Mouse (Mus musculus) thymus, postnatal 10 days (tissue): ENCODE data around the gene Gm9817.
A peak's percentile ranks its signal among the peaks of the same experiment; 100 is the strongest.
"Not testable (repeated sequence)": the region's sequence is repeated elsewhere in the genome, so short reads cannot be mapped to it uniquely, and the experiment has no call there.

ENCODE experiments used
- DNase-seq, 2 experiments: peaks; one replicate each; pipeline ENCODE4 v3.0.0; 2021; ENCODE audit warnings: low spot score in 2 of 2

The Gm9817 gene

GRCm38 (mm10) chr13:45078392-45078791 lies at the start of gene Gm9817:
Gm9817 (plus strand) TSS chr13:45078692.
- not testable (repeated sequence) for DNase-seq

GRCm38 (mm10) chr13:45029791-45030190 lies 48.7 kb upstream of the Gm9817 start:
- DNase-seq = no peak

GRCm38 (mm10) chr13:45030830-45031229 lies 47.7 kb upstream of the Gm9817 start:
- DNase-seq = peak; percentile 75 to 92

GRCm38 (mm10) chr13:45031314-45031713 lies 47.2 kb upstream of the Gm9817 start:
- DNase-seq = no peak

GRCm38 (mm10) chr13:45031748-45032147 lies 46.7 kb upstream of the Gm9817 start:
- no peak for DNase-seq

GRCm38 (mm10) chr13:45032484-45032883 lies 46.0 kb upstream of the Gm9817 start:
- no peak for DNase-seq

- no peak for DNase-seq
These were observed 45.1 kb upstream of the Gm9817 start for GRCm38 (mm10) chr13:45033360-45033759.

GRCm38 (mm10) chr13:45034759-45035158 lies 43.7 kb upstream of the Gm9817 start:
- no peak for DNase-seq

GRCm38 (mm10) chr13:45036417-45036816 lies 42.1 kb upstream of the Gm9817 start:
- no peak for DNase-seq

GRCm38 (mm10) chr13:45040195-45040594 lies 38.3 kb upstream of the Gm9817 start:
- DNase-seq = no peak

- no peak for DNase-seq
These were observed 37.8 kb upstream of the Gm9817 start for GRCm38 (mm10) chr13:45040741-45041140.

GRCm38 (mm10) chr13:45043466-45043865 lies 35.0 kb upstream of the Gm9817 start:
- DNase-seq = no peak

- DNase-seq = no peak
These were observed 29.1 kb upstream of the Gm9817 start for GRCm38 (mm10) chr13:45049261-45050020.

GRCm38 (mm10) chr13:45052805-45053204 lies 25.7 kb upstream of the Gm9817 start:
- no peak for DNase-seq

- DNase-seq = no peak
These were observed 24.6 kb upstream of the Gm9817 start for GRCm38 (mm10) chr13:45053843-45054242.

- no peak for DNase-seq
These were observed 19.3 kb upstream of the Gm9817 start for GRCm38 (mm10) chr13:45059206-45059605.

- no peak for DNase-seq
These were observed 15.3 kb upstream of the Gm9817 start for GRCm38 (mm10) chr13:45063146-45063545.

- no peak for DNase-seq
These were observed 13.5 kb upstream of the Gm9817 start for GRCm38 (mm10) chr13:45064951-45065350.

GRCm38 (mm10) chr13:45070366-45070765 lies 8.1 kb upstream of the Gm9817 start:
- DNase-seq = no peak

- no peak for DNase-seq
These were observed 3.5 kb upstream of the Gm9817 start for GRCm38 (mm10) chr13:45075012-45075411.

GRCm38 (mm10) chr13:45075715-45076114 lies 2.8 kb upstream of the Gm9817 start:
- DNase-seq = no peak

GRCm38 (mm10) chr13:45080771-45081170 lies 2.3 kb downstream of the Gm9817 start:
- DNase-seq = no peak

- DNase-seq = no peak
These were observed 5.2 kb downstream of the Gm9817 start for GRCm38 (mm10) chr13:45083696-45084095.

- no peak for DNase-seq
These were observed 10.3 kb downstream of the Gm9817 start for GRCm38 (mm10) chr13:45088796-45089221.
